Mouse (Mus musculus) layer of hippocampus, postnatal 10 days (tissue): ENCODE measurements around the gene Dtx3l. TPM values are rescaled to one million over a fixed set of nuclear protein-coding genes. Genes with fewer than 3 reads are reported as not detected.

Experiments
- DNase-seq, 2 experiments: peaks; one replicate each; pipeline ENCODE4 v3.0.0; 2021; ENCODE audit warnings: low spot score in 2 of 2
- total RNA-seq, 2 experiments: library from RNA; stranded (reverse); gene quantifications; 2 replicates each; pipeline ENCODE4 v1.2.3; 2021

Dtx3l gene
- total RNA-seq, 2 experiments from 2014 or later, result 2.9 to 3.3 TPM

DNA sequence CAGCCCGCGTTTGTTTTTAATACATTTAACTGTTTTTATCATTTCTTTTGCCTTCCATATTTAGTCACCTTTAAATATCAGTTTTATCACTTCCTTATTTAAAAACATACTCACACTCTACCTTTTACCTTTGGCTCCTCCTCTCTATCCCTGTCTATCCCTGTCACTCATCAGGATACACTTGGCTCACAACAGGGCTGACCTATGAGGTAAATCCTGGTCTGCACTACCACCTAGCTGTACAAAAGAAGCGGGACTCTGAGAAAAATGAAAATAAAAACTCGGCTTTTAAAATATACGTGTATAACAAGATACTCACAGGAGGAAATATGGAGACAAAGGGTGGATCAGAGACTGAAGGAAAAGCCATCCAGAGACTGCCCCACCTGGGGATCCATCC is 50.0 kb downstream of the Dtx3l start:
- no peak for DNase-seq

DNA sequence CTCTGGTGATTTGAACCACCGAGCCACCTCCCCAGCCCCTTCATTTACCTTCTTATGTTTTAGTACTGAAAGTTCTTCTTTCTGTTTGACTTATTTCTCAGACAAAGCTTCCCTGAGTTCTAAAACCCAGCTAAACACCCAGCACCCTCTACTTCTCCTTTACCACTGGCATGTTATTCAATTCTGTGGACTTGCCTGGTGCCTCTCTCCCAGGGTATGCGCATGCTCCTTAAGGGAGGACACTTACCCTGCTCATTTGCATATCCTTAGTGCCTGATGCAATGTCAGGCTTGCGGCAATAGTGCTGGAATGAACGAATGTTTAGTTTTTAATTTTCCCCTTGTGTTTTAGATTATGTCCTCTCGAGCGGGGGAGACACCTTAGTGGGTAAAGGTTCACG is 50.8 kb downstream of the Dtx3l start:
- DNase-seq, result no peak

Other genes starting within 250 kb of the Dtx3l start
- 10 to 100 TPM; 89.2 to 93.1 TPM for gene Dirc2, start 169.8 kb downstream of the Dtx3l start, total RNA-seq
- 1 to 10 TPM; 6.8 TPM for gene Hspbap1, start 168.8 kb downstream of the Dtx3l start, total RNA-seq
- gene Parp14, start 67.6 kb downstream of the Dtx3l start, total RNA-seq, result 1 to 10 TPM in 1 of 2 experiments, under 1 TPM in 1; 0.87 to 1.4 TPM
- 1 to 10 TPM; 1.9 to 2.3 TPM for gene Parp9, start 681 bp downstream of the Dtx3l start, total RNA-seq
- 100 to 1,000 TPM in 1 of 2 experiments, 10 to 100 TPM in 1; 96.2 to 102 TPM for gene Kpna1, start 39.6 kb upstream of the Dtx3l start, total RNA-seq
- 1 to 10 TPM; 4.5 to 5.8 TPM for gene Wdr5b, start 102.0 kb upstream of the Dtx3l start, total RNA-seq
- gene Fam162a, start 132.4 kb upstream of the Dtx3l start, total RNA-seq, result 10 to 100 TPM; 95.2 to 95.4 TPM
- gene Ccdc58, start 132.5 kb upstream of the Dtx3l start, total RNA-seq, result 10 to 100 TPM; 21.5 to 22.1 TPM
- not detected for gene Csta1, start 192.1 kb upstream of the Dtx3l start, total RNA-seq
- gene Stfa2l1, start 217.7 kb upstream of the Dtx3l start, total RNA-seq, result 1 to 10 TPM in 1 of 2 experiments, not detected in 1; 2.8 TPM
- 1 to 10 TPM in 1 of 2 experiments, not detected in 1; 3.2 TPM for gene Gm5483, start 245.1 kb upstream of the Dtx3l start, total RNA-seq